Mouse (Mus musculus) layer of hippocampus, adult 9-11 months (tissue): ENCODE measurements around the gene Trim62.

Experiments
- DNase-seq: peaks from one replicate; pipeline ENCODE4 v3.0.0; 2022

Trim62 gene

GRCm38 (mm10) chr4:128887026-128887425 is 3.6 kb downstream of the Trim62 start:
- DNase-seq = no peak

- no peak for DNase-seq
Measured at GRCm38 (mm10) chr4:128887641-128888091, 4.3 kb downstream of the Trim62 start.

GRCm38 (mm10) chr4:128888436-128888990 is 5.1 kb downstream of the Trim62 start:
- DNase-seq = no peak

GRCm38 (mm10) chr4:128889752-128890630 is 6.6 kb downstream of the Trim62 start:
- DNase-seq = no peak

GRCm38 (mm10) chr4:128891157-128891556 is 7.8 kb downstream of the Trim62 start:
- peak; percentile 84 for DNase-seq

GRCm38 (mm10) chr4:128891746-128892145 is 8.4 kb downstream of the Trim62 start:
- no peak for DNase-seq

- no peak for DNase-seq
Measured at GRCm38 (mm10) chr4:128892188-128892587, 8.8 kb downstream of the Trim62 start.

- DNase-seq = no peak
Measured at GRCm38 (mm10) chr4:128894112-128894511, 10.7 kb downstream of the Trim62 start.

GRCm38 (mm10) chr4:128895841-128896240 is 12.5 kb downstream of the Trim62 start:
- DNase-seq = no peak

- no peak for DNase-seq
Measured at GRCm38 (mm10) chr4:128896667-128897066, 13.3 kb downstream of the Trim62 start.

- DNase-seq = no peak
Measured at GRCm38 (mm10) chr4:128897911-128898421, 14.6 kb downstream of the Trim62 start.

GRCm38 (mm10) chr4:128899332-128899731 is 16.0 kb downstream of the Trim62 start:
- peak; percentile 76 for DNase-seq

- DNase-seq = no peak
Measured at GRCm38 (mm10) chr4:128900484-128900883, 17.1 kb downstream of the Trim62 start.

- DNase-seq = no peak
Measured at GRCm38 (mm10) chr4:128902390-128902789, 19.0 kb downstream of the Trim62 start.

- no peak for DNase-seq
Measured at GRCm38 (mm10) chr4:128904035-128904800, 20.8 kb downstream of the Trim62 start.

- DNase-seq = no peak
Measured at GRCm38 (mm10) chr4:128905251-128905650, 21.9 kb downstream of the Trim62 start.

GRCm38 (mm10) chr4:128906757-128907156 is 23.4 kb downstream of the Trim62 start:
- DNase-seq = no peak

- no peak for DNase-seq
Measured at GRCm38 (mm10) chr4:128907238-128907968, 24.0 kb downstream of the Trim62 start.

- no peak for DNase-seq
Measured at GRCm38 (mm10) chr4:128908586-128909377, 25.4 kb downstream of the Trim62 start.

- no peak for DNase-seq
Measured at GRCm38 (mm10) chr4:128909378-128909831, 26.0 kb downstream of the Trim62 start.

GRCm38 (mm10) chr4:128910276-128911063 is 27.1 kb downstream of the Trim62 start:
- no peak for DNase-seq
